Mouse (Mus musculus): Measurements from ENCODE around the gene Usmg5. TPM values are rescaled to one million over a fixed set of nuclear protein-coding genes. Genes with fewer than 3 reads are reported as not detected.

Gene Usmg5
- polyA plus RNA-seq, 1 experiment from 2014 or later: 1,191 TPM

DNA sequence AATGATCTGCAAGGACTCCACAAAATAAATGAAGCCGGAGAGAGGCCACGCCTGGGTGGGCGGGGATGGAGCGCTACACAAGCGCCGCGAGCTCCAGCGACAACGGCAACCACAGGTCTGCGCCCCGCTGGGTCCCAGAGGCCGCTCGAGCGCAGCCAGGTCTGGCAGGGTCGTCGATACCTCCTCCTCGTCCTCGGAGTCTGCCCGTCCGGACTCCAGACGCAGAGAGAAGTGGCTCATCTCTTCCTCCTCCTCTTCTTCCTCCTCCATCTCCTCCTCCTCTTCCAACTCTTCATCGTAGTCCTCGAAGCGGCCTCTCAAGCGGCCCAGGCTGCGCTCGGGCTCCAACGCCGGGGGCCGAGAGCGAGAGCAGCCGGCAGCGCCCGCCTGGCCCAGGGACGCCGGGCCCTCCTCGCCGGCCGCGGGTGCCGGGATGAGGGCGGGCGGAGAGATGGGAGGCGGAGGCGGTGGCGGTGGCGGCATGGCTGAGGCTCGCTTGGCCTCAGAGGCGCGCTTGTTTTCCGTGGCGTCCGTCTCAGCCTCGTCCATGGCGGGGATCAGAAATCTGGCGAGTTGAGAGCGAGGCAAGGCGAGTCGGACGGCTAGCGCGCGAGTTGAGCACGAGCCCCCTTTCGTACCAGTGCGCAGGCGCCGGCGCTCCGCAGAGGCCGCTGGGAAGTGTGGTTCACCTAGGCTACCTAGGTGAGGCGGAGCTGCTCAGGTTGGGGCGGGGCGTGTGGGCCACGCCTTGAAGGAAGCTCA lies 40.0 kb downstream of the Usmg5 start, which contains the start of gene Pcgf6:
Pcgf6 (minus strand) TSS at position 636 of the 762 bp plus-strand sequence.
- peaks cover 30% of the 10 kb centered on the region for H3K36me3 ChIP-seq (replicated peaks)
- under 1% methylated on average over 75 of the region's 75 CpGs for WGBS
- H3K27me3 ChIP-seq (replicated peaks; ENCODE audit: low read depth, poor library complexity, severe bottlenecking): no peaks in the 10 kb centered on the region
- DNase-seq (ENCODE audit: low spot score): peak; percentile 91
- no peaks in the 10 kb centered on the region for H3K9me3 ChIP-seq
- peak within 1 kb of the TSS; percentile 92 for H3K4me3 ChIP-seq
- H3K4me1 ChIP-seq: peaks cover 20% of the 10 kb centered on the region
- peak within 1 kb of the TSS; percentile 96 for H3K27ac ChIP-seq (replicated peaks)

DNA sequence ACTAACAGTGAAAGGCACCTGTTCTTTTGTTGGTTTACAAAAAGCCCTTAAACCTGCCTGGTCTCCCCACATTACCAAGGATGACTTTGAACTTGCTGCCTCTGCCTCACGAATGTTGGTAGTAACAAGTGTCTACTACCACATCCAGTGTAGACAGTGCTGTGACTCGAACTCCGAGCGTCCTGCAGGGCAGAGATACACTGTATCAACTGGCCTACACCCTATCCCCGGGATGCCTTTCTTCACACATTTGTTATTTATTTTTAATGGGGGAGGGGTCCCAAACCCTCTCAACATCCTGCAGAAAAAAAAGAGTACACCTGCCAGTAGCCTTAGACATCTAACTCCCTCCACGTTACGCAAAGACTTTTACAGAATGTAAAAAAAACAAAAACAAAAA lies 40.6 kb downstream of the Usmg5 start:
- WGBS: 11% methylated on average over 7 of the region's 7 CpGs
- no peaks in the 10 kb centered on the region for H3K9me3 ChIP-seq
- H3K27me3 ChIP-seq (replicated peaks; ENCODE audit: low read depth, poor library complexity, severe bottlenecking): no peaks in the 10 kb centered on the region
- DNase-seq (ENCODE audit: low spot score): no peak
- peaks cover 36% of the 10 kb centered on the region for H3K36me3 ChIP-seq (replicated peaks)
- H3K4me3 ChIP-seq: peak overlapping the region; percentile 92
- H3K27ac ChIP-seq (replicated peaks): peak overlapping the region; percentile 96; the same call in 1 of the 2 replicates
- peaks cover 20% of the 10 kb centered on the region for H3K4me1 ChIP-seq

DNA sequence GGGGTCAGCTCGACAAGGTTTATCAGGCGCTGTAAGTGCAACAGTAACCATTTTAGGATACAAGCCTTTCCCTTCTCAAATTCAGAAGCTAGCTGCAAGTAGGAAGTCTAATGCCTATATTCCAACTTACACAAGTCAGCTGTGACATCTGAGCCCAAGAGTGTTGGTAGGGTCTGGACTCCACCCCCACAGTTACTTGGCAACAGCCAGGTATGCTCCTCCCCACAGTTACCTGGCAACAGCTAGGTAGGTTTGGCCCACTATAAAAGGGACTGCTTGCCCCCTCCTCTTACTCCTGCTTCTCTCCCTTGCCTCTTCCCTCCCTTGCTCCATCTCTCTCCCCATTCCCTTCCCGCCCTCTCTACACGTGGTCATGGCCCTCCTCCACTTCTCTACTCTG lies 41.4 kb downstream of the Usmg5 start:
- WGBS: 68% methylated on average over 4 of the region's 4 CpGs
- Histone ChIP-seq H3K27me3 (replicated peaks; ENCODE audit: low read depth, poor library complexity, severe bottlenecking) (no peaks in the 10 kb centered on the region), H3K4me3 (peak overlapping the region; percentile 92)

DNA sequence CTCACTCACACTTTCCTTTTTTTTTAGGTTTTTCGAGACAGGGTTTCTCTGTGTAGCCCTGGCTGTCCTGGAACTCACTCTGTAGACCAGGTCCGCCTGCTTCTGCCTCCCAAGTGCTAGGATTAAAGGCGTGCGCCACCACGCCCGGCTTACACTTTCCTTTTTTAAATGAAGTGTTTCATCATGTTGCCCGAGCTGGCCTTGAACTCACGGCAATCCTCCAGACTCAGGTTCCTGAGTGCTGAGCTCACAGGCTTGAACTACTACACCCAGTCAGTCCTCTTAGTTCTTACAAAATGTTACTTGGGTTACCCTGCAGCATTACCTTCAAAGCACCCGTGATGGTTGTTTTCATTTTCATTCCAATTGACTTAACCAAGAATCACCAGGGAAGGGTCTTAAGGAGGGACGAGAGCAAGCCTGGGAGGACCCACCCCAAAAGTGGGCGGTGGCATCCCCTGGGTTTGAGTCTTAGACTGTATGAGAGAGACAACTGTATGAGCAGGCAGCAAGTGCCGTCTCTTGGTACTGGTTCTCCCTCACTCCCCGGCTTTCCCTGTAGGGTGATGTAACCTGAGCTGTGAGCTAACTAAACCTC lies 43.1 kb downstream of the Usmg5 start:
- no peak for DNase-seq (ENCODE audit: low spot score)
- H3K36me3 ChIP-seq (replicated peaks): peaks cover 60% of the 10 kb centered on the region
- 86% methylated on average over 13 of the region's 13 CpGs for WGBS
- no peak overlapping the region for H3K27ac ChIP-seq (replicated peaks)
- no peaks in the 10 kb centered on the region for H3K9me3 ChIP-seq
- no peak overlapping the region for H3K4me3 ChIP-seq
- H3K27me3 ChIP-seq (replicated peaks; ENCODE audit: low read depth, poor library complexity, severe bottlenecking): no peaks in the 10 kb centered on the region
- H3K4me1 ChIP-seq: peaks cover 20% of the 10 kb centered on the region

More for the DNA sequence above, 41.4 kb downstream of the Usmg5 start:
- Histone ChIP-seq H3K4me1 (peaks cover 20% of the 10 kb centered on the region), H3K9me3 (no peaks in the 10 kb centered on the region), H3K27ac (replicated peaks) (no peak overlapping the region), H3K36me3 (replicated peaks) (peaks cover 44% of the 10 kb centered on the region)
- DNase-seq (ENCODE audit: low spot score): no peak

DNA sequence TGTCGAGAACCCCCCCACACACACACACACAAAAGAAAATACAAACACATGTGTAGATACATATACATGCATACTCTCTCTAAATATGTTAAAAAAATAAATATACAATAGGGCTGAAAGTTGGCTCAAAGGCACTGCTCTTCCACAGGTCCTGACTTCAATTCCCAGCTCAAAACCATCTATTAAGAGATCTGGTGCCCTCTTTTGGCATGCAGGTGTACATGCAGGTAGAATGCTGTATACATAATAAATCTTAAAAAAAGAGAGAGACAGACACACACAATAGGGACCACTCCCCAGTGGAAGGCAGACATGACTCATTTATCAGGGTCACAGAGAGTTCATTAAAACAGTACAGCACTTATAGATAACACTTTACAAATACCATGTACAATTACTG lies 44.1 kb downstream of the Usmg5 start:
- Histone ChIP-seq H3K36me3 (replicated peaks) (peaks cover 69% of the 10 kb centered on the region), H3K4me1 (peaks cover 20% of the 10 kb centered on the region), H3K27ac (replicated peaks) (no peak overlapping the region), H3K27me3 (replicated peaks; ENCODE audit: low read depth, poor library complexity, severe bottlenecking) (no peaks in the 10 kb centered on the region), H3K4me3 (no peak overlapping the region), H3K9me3 (no peaks in the 10 kb centered on the region)
- 95% methylated on average over 1 of the region's 1 CpGs for WGBS
- DNase-seq (ENCODE audit: low spot score): no peak

DNA sequence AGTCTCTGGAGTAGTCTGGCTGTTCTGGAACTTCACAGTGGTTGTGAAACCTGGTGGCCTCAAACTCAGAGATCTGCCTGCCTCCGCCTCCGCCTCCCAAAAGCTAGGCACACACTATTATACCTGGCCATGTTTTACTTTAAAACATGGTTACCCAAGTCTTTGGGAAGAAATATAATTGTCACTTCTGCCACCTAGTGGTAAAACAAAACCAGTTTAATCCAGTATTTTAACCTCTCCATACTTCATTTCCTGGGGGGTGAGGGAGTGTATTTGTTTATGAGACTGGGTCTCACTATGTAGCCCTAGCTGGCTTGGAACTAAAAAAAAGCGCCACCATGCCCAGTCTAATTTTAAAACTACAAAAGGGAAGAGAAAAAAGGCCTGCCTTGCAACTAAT lies 46.8 kb downstream of the Usmg5 start:
- 92% methylated on average over 3 of the region's 3 CpGs for WGBS
- DNase-seq (ENCODE audit: low spot score): no peak

GRCm38 (mm10) chr19:47040720-47041473 lies 49.5 kb downstream of the Usmg5 start:
- H3K9me3 ChIP-seq: no peaks in the 10 kb centered on the region
- no peak for DNase-seq (ENCODE audit: low spot score)
- WGBS: 91% methylated on average over 3 of the region's 3 CpGs
- no peaks in the 10 kb centered on the region for H3K27me3 ChIP-seq (replicated peaks; ENCODE audit: low read depth, poor library complexity, severe bottlenecking)
- no peak overlapping the region for H3K4me3 ChIP-seq
- H3K4me1 ChIP-seq: no peaks in the 10 kb centered on the region
- no peak overlapping the region for H3K27ac ChIP-seq (replicated peaks)
- H3K36me3 ChIP-seq (replicated peaks): peaks cover 98% of the 10 kb centered on the region

More for the DNA sequence above, 46.8 kb downstream of the Usmg5 start:
- H3K27ac ChIP-seq (replicated peaks): no peak overlapping the region
- no peaks in the 10 kb centered on the region for H3K27me3 ChIP-seq (replicated peaks; ENCODE audit: low read depth, poor library complexity, severe bottlenecking)
- H3K4me3 ChIP-seq: no peak overlapping the region
- H3K9me3 ChIP-seq: no peaks in the 10 kb centered on the region
- H3K4me1 ChIP-seq: peaks cover under 1% of the 10 kb centered on the region; the same call in 1 of the 2 replicates
- H3K36me3 ChIP-seq (replicated peaks): peaks cover 97% of the 10 kb centered on the region

- Histone ChIP-seq H3K4me1 (no peaks in the 10 kb centered on the region), H3K4me3 (no peak overlapping the region), H3K27me3 (replicated peaks; ENCODE audit: low read depth, poor library complexity, severe bottlenecking) (no peaks in the 10 kb centered on the region), H3K9me3 (no peaks in the 10 kb centered on the region), H3K36me3 (replicated peaks) (peaks cover 96% of the 10 kb centered on the region), H3K27ac (replicated peaks) (no peak overlapping the region)
- no peak for DNase-seq (ENCODE audit: low spot score)
- WGBS: 92% methylated on average over 3 of the region's 3 CpGs
Observed at GRCm38 (mm10) chr19:47036596-47036995, 53.9 kb downstream of the Usmg5 start.

DNA sequence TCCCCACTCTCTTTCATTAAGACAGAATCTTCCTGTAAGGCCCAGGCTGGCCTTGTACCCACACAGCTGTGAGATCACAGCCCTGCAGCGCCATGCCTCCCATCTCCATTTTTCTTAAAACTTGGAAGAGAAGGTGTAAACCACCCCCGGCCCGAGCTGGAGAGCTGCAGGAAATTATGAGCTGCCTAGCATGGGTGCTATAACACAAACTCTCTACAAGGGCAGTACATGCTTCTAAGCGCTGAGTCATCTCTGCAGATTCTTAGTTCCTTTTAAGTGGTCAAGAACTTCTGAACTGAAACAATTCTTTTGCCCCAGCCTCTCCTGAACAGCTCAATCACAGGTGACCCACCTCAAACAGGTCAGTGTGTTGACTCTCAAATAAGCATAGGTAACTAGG lies 55.5 kb downstream of the Usmg5 start:
- DNase-seq (ENCODE audit: low spot score): no peak
- Histone ChIP-seq H3K27me3 (replicated peaks; ENCODE audit: low read depth, poor library complexity, severe bottlenecking) (no peaks in the 10 kb centered on the region), H3K27ac (replicated peaks) (no peak overlapping the region), H3K4me1 (no peaks in the 10 kb centered on the region), H3K9me3 (no peaks in the 10 kb centered on the region), H3K36me3 (replicated peaks) (peaks cover 79% of the 10 kb centered on the region), H3K4me3 (no peak overlapping the region)
- 92% methylated on average over 4 of the region's 4 CpGs for WGBS

Other genes starting within 250 kb of the Usmg5 start
- 24.3 and 28.3 TPM in 2 replicates for gene Ina, start 75.9 kb downstream of the Usmg5 start, polyA plus RNA-seq (2016; fragmentation: Nextera tagmentation; extraction: Ambion mirVana)
- 73.7 and 74.1 TPM in 2 replicates for gene Nt5c2, start 75.5 kb downstream of the Usmg5 start, polyA plus RNA-seq (2016; fragmentation: Nextera tagmentation; extraction: Ambion mirVana)
- 36.1 and 36.5 TPM in 2 replicates for gene Pcgf6, start 39.7 kb downstream of the Usmg5 start, polyA plus RNA-seq (2016; fragmentation: Nextera tagmentation; extraction: Ambion mirVana)
- 7.2 and 7.5 TPM in 2 replicates for gene Taf5, start 22.9 kb downstream of the Usmg5 start, polyA plus RNA-seq (2016; fragmentation: Nextera tagmentation; extraction: Ambion mirVana)
- 14.6 TPM in 2 replicates for gene Pdcd11, start 121 bp upstream of the Usmg5 start, polyA plus RNA-seq (2016; fragmentation: Nextera tagmentation; extraction: Ambion mirVana)
- 2.8 TPM in 2 replicates for gene Calhm2, start 47.6 kb upstream of the Usmg5 start, polyA plus RNA-seq (2016; fragmentation: Nextera tagmentation; extraction: Ambion mirVana)
- not detected in 2 replicates for gene Calhm1, start 53.6 kb upstream of the Usmg5 start, polyA plus RNA-seq (2016; fragmentation: Nextera tagmentation; extraction: Ambion mirVana)
- gene Calhm3, start 67.1 kb upstream of the Usmg5 start, polyA plus RNA-seq (2016; fragmentation: Nextera tagmentation; extraction: Ambion mirVana): not detected in 2 replicates
- 6.4 TPM in 2 replicates for gene Neurl1a, start 88.2 kb upstream of the Usmg5 start, polyA plus RNA-seq (2016; fragmentation: Nextera tagmentation; extraction: Ambion mirVana)

Data from embryonic facial prominence, embryonic 10.5 days (tissue).